Mouse (Mus musculus): ENCODE measurements around the gene Actl6a. TPM values are rescaled to one million over a fixed set of nuclear protein-coding genes. Genes with fewer than 3 reads are reported as not detected.

The Actl6a gene
- polyA plus RNA-seq, 1 experiment from 2014 or later: 285 TPM

DNA sequence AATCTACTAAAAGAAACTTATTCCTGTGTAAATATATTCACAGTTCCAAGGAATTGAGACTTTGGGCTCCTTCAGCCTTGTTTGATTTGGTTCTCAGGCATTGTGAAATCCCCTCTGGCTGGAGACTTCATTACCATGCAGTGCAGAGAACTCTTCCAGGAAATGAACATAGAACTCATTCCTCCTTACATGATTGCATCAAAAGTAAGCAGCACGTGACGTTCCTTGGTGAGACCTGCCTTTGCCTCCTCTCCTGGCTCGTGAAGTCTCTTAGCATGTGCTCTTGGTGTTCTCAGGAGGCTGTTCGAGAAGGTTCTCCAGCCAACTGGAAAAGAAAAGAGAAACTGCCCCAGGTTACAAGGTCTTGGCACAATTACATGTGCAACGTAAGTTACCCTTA lies 12.2 kb downstream of the Actl6a start:
- 96% methylated on average over 5 of the region's 5 CpGs for WGBS
- DNase-seq (ENCODE audit: low spot score): no peak
- H3K36me3 ChIP-seq (replicated peaks; ENCODE audit: control insufficient read depth, insufficient read depth, low read depth, low read length): peaks cover 13% of the 10 kb centered on the region

DNA sequence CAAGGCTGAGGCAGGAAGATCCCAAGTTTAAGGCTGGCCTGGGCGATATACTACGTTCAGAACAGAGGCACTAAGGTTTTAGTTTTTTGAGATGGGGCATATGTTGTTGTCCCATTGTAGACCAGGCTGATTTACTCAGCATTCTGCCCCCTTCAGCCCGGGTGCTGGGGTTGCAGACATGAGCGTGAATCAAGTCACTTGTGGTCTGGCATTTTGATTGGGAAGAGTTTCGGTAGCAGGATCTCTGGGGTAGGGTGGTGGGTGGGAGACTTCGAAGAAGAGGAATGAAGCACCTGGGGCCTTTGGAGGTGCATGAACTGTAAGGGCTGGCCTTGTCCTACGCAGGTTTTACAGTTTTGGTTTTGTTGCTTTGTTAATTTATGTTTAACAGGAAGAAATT lies 18.1 kb downstream of the Actl6a start:
- DNase-seq (ENCODE audit: low spot score) (no peak), ATAC-seq (replicated peaks; ENCODE audit: insufficient number of reproducible peaks, low FRiP score, low TSS enrichment, low read depth) (no peak)
- Histone ChIP-seq H3K27ac (replicated peaks; ENCODE audit: low read depth, low read length) (no peak overlapping the region), H3K9ac (replicated peaks; ENCODE audit: low read length) (no peak overlapping the region), H3K36me3 (replicated peaks; ENCODE audit: control insufficient read depth, insufficient read depth, low read depth, low read length) (peaks cover 26% of the 10 kb centered on the region), H3K27me3 (ENCODE audit: control insufficient read depth, insufficient read depth, low read length) (no peaks in the 10 kb centered on the region), H3K9me3 (replicated peaks; ENCODE audit: control insufficient read depth, low read length) (no peaks in the 10 kb centered on the region), H3K4me3 (ENCODE audit: low read depth, low read length) (no peak overlapping the region), H3K4me2 (ENCODE audit: low read depth, low read length) (no peak overlapping the region), H3K4me1 (ENCODE audit: control insufficient read depth, insufficient read depth, low read length) (no peaks in the 10 kb centered on the region)
- WGBS: 95% methylated on average over 7 of the region's 7 CpGs

More for the DNA sequence above, 12.2 kb downstream of the Actl6a start:
- no peak overlapping the region for H3K4me3 ChIP-seq (ENCODE audit: low read depth, low read length)
- H3K4me2 ChIP-seq (ENCODE audit: low read depth, low read length): no peak overlapping the region
- no peak overlapping the region for H3K9ac ChIP-seq (replicated peaks; ENCODE audit: low read length)
- no peak for ATAC-seq (replicated peaks; ENCODE audit: insufficient number of reproducible peaks, low FRiP score, low TSS enrichment, low read depth)
- no peak overlapping the region for H3K27ac ChIP-seq (replicated peaks; ENCODE audit: low read depth, low read length)
- no peaks in the 10 kb centered on the region for H3K4me1 ChIP-seq (ENCODE audit: control insufficient read depth, insufficient read depth, low read length)
- H3K9me3 ChIP-seq (replicated peaks; ENCODE audit: control insufficient read depth, low read length): no peaks in the 10 kb centered on the region
- no peaks in the 10 kb centered on the region for H3K27me3 ChIP-seq (ENCODE audit: control insufficient read depth, insufficient read depth, low read length)

DNA sequence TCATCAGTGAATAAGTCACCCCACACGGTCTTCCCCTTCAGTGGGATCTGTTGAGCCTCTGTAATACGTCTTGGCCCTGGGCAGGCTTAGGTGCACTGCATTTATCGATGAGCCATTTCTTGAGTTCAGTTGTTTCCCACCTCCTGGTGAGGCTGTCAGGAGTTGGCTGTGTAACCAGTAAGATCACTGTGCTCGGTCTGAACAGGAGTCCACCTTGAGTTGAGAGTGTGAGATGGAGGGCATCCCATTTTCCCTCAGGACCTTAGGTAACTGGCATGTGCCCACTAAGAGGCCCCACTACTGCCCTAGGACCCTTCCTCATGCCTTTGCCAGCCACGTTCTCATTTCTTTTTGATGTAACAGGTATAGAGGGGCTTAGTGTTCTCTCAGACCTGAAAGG lies 19.9 kb downstream of the Actl6a start:
- 87% methylated on average over 5 of the region's 5 CpGs for WGBS
- Histone ChIP-seq H3K27me3 (ENCODE audit: control insufficient read depth, insufficient read depth, low read length) (no peaks in the 10 kb centered on the region), H3K36me3 (replicated peaks; ENCODE audit: control insufficient read depth, insufficient read depth, low read depth, low read length) (peaks cover 20% of the 10 kb centered on the region), H3K4me1 (ENCODE audit: control insufficient read depth, insufficient read depth, low read length) (no peaks in the 10 kb centered on the region), H3K27ac (replicated peaks; ENCODE audit: low read depth, low read length) (no peak overlapping the region), H3K9ac (replicated peaks; ENCODE audit: low read length) (no peak overlapping the region), H3K9me3 (replicated peaks; ENCODE audit: control insufficient read depth, low read length) (no peaks in the 10 kb centered on the region), H3K4me2 (ENCODE audit: low read depth, low read length) (no peak overlapping the region), H3K4me3 (ENCODE audit: low read depth, low read length) (no peak overlapping the region)
- DNase-seq (ENCODE audit: low spot score) (no peak), ATAC-seq (replicated peaks; ENCODE audit: insufficient number of reproducible peaks, low FRiP score, low TSS enrichment, low read depth) (no peak)

DNA sequence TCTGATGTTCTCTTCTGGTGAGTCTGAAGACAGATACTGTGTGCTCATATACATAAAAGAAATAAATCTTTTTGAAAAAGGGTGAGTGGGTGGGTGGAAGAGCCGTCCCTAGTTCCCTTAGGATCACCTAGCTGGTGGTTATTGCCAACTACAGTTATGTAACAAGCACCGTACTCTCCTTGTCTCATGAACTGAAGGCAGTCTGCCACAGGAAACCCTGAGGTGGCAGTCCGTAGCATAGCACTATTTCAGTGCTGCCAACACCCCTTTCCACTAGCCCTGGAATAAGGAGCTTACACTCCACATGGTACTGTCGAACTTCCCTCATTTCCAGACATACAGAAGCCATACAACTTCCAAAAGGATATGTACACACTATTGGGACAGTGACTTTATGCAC lies 21.8 kb downstream of the Actl6a start:
- no peak for ATAC-seq (replicated peaks; ENCODE audit: insufficient number of reproducible peaks, low FRiP score, low TSS enrichment, low read depth)
- no peaks in the 10 kb centered on the region for H3K4me1 ChIP-seq (ENCODE audit: control insufficient read depth, insufficient read depth, low read length)
- WGBS: 88% methylated on average over 4 of the region's 4 CpGs
- H3K27ac ChIP-seq (replicated peaks; ENCODE audit: low read depth, low read length): no peak overlapping the region
- no peak overlapping the region for H3K9ac ChIP-seq (replicated peaks; ENCODE audit: low read length)
- H3K9me3 ChIP-seq (replicated peaks; ENCODE audit: control insufficient read depth, low read length): no peaks in the 10 kb centered on the region
- H3K36me3 ChIP-seq (replicated peaks; ENCODE audit: control insufficient read depth, insufficient read depth, low read depth, low read length): peaks cover 20% of the 10 kb centered on the region
- H3K27me3 ChIP-seq (ENCODE audit: control insufficient read depth, insufficient read depth, low read length): no peaks in the 10 kb centered on the region
- DNase-seq (ENCODE audit: low spot score): no peak
- H3K4me3 ChIP-seq (ENCODE audit: low read depth, low read length): no peak overlapping the region
- H3K4me2 ChIP-seq (ENCODE audit: low read depth, low read length): no peak overlapping the region

DNA sequence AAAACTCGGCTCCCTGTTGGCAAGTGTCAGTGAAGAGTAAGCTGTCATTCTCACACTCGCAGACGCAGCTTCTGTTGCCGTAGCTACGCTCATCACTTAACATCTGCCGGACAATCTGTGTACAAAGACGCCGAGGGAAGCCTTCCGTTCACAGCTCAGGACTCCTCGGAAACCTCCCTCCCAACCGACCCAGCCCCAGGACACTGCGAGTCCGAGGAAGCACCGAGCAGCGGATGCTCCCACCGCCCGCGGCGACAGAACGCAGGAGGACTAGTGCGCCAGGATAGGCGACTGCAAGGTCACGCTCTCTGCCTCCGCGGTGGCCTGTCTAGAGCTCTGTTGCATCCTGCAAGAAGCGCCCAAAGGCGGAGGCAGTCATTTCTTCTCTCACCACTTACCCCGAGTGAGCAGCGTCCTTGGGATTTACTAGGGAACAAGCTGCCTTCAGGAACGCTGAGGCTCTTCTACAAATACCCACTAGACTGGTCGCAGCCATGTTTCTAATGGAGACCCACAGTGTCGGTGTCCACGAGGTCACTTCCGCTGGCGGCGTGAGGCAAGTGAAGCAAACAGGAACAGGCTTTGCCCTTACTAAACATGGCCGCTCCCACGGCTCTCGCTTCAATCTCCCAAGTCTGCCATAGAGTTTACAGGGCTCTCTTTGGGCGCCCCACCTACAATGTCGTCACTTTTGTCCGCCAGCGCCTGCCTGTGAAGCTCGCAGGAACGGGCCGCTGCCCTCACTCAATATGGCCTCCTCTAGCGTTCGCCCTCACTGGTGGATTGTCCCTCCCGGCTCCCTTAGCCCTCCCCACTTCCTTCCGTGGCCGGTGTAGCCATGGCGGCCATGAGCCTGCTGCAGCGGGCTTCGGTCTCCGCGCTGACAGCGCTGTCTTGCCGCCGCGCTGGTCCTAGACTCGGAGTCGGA lies 30.4 kb downstream of the Actl6a start, which contains the start of gene Ndufb5:
Ndufb5 (plus strand) TSS at position 747 of the 928 bp plus-strand sequence.
- Histone ChIP-seq H3K36me3 (replicated peaks; ENCODE audit: control insufficient read depth, insufficient read depth, low read depth, low read length) (no peaks in the 10 kb centered on the region; the same call in 1 of the 2 replicates), H3K9me3 (replicated peaks; ENCODE audit: control insufficient read depth, low read length) (no peaks in the 10 kb centered on the region), H3K27ac (replicated peaks; ENCODE audit: low read depth, low read length) (peak within 1 kb of the TSS; percentile 59), H3K9ac (replicated peaks; ENCODE audit: low read length) (peak within 1 kb of the TSS; percentile 80), H3K27me3 (ENCODE audit: control insufficient read depth, insufficient read depth, low read length) (no peaks in the 10 kb centered on the region), H3K4me3 (ENCODE audit: low read depth, low read length) (peak within 1 kb of the TSS; percentile 92), H3K4me2 (ENCODE audit: low read depth, low read length) (peak within 1 kb of the TSS; percentile 86), H3K4me1 (ENCODE audit: control insufficient read depth, insufficient read depth, low read length) (no peaks in the 10 kb centered on the region)
- WGBS: under 1% methylated on average over 62 of the region's 62 CpGs
- ATAC-seq (replicated peaks; ENCODE audit: insufficient number of reproducible peaks, low FRiP score, low TSS enrichment, low read depth) (peak; percentile 99), DNase-seq (ENCODE audit: low spot score) (peak; percentile 98)

DNA sequence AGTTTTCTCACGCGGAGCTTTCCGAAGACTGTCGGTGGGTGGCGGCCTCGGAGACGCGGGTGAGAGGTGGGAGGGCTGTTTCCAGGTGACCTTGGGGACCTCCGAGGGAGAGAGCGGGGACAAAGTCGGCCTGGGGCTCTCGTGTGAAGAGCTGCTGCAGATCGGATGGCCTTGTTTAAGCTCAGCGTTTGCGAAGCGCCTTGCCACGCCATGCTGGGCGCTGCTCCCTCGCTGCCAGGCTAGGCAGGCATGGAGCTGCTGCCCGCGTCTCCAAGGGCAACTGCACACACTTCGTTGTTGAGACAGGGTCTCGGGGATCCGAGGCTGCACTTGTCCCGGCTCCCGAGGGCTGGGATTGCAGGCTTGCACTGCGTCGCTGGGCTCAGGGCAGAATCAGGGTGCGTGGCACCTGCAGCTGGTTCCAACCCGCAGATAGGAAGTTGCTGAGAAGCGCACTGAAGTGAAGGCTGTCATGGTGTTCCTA lies 31.1 kb downstream of the Actl6a start, which contains the start of gene Mrpl47:
Mrpl47 (minus strand) TSS at position 434 of the 484 bp plus-strand sequence.
- under 1% methylated on average over 31 of the region's 31 CpGs for WGBS
- no peaks in the 10 kb centered on the region for H3K27me3 ChIP-seq (ENCODE audit: control insufficient read depth, insufficient read depth, low read length)
- no peaks in the 10 kb centered on the region; the same call in 1 of the 2 replicates for H3K36me3 ChIP-seq (replicated peaks; ENCODE audit: control insufficient read depth, insufficient read depth, low read depth, low read length)

DNA sequence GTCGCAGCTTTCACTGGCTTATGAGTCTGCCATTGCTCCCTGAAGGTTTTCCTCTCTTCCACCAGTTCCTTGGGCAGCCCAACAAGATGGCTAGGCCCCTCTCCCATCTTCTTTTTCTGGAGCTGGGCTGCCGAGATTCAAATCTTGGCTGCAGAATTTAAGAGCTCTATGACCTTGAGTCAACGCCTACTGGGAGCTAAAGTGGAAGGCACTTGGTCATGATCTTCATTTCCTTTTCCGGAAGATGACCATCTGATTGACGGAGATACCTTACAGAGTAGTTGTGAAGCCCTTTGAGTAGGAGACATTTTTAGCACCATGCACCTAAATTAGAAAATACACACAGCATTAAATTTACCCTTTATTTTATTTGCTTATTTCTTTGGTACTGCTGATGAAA lies 32.5 kb downstream of the Actl6a start:
- no peak for DNase-seq (ENCODE audit: low spot score)
- no peaks in the 10 kb centered on the region for H3K36me3 ChIP-seq (replicated peaks; ENCODE audit: control insufficient read depth, insufficient read depth, low read depth, low read length)
- H3K27me3 ChIP-seq (ENCODE audit: control insufficient read depth, insufficient read depth, low read length): no peaks in the 10 kb centered on the region
- WGBS: 95% methylated on average over 5 of the region's 5 CpGs
- H3K4me1 ChIP-seq (ENCODE audit: control insufficient read depth, insufficient read depth, low read length): no peaks in the 10 kb centered on the region
- no peaks in the 10 kb centered on the region for H3K9me3 ChIP-seq (replicated peaks; ENCODE audit: control insufficient read depth, low read length)
- H3K4me3 ChIP-seq (ENCODE audit: low read depth, low read length): no peak overlapping the region
- H3K27ac ChIP-seq (replicated peaks; ENCODE audit: low read depth, low read length): no peak overlapping the region
- no peak overlapping the region for H3K4me2 ChIP-seq (ENCODE audit: low read depth, low read length)
- no peak overlapping the region for H3K9ac ChIP-seq (replicated peaks; ENCODE audit: low read length)
- ATAC-seq (replicated peaks; ENCODE audit: insufficient number of reproducible peaks, low FRiP score, low TSS enrichment, low read depth): no peak

More for the DNA sequence above, 31.1 kb downstream of the Actl6a start, which contains the start of gene Mrpl47:
- Histone ChIP-seq H3K4me3 (ENCODE audit: low read depth, low read length) (peak within 1 kb of the TSS; percentile 92), H3K4me1 (ENCODE audit: control insufficient read depth, insufficient read depth, low read length) (no peaks in the 10 kb centered on the region), H3K4me2 (ENCODE audit: low read depth, low read length) (peak within 1 kb of the TSS; percentile 86), H3K9me3 (replicated peaks; ENCODE audit: control insufficient read depth, low read length) (no peaks in the 10 kb centered on the region), H3K27ac (replicated peaks; ENCODE audit: low read depth, low read length) (peak within 1 kb of the TSS; percentile 59), H3K9ac (replicated peaks; ENCODE audit: low read length) (peak within 1 kb of the TSS; percentile 80)
- DNase-seq (ENCODE audit: low spot score) (no peak), ATAC-seq (replicated peaks; ENCODE audit: insufficient number of reproducible peaks, low FRiP score, low TSS enrichment, low read depth) (peak; percentile 66)

DNA sequence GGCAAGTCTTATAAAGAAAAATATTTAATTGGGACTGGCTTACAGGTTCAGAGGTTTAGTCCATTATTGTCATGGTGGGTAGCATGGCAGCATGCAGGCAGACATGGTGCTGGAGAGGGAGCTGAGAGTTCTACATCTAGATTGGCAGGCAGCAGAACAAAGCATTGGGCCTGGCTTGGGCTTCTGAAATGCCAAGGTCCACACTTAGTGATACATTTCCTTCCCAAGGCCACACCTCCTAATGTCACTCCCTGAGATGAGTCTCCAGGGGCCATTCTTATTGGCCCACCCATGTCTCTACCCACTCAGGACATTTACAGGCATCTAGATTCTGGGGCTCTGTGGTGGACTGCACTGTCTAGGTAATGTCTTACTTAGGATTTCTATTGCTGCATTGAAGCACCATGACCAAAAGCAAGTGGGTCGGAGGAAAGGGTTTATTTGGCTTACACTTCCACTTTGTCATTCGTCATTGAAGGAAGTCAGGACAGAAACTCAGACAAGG lies 36.2 kb downstream of the Actl6a start:
- H3K27ac ChIP-seq (replicated peaks; ENCODE audit: low read depth, low read length): no peak overlapping the region
- DNase-seq (ENCODE audit: low spot score) (no peak), ATAC-seq (replicated peaks; ENCODE audit: insufficient number of reproducible peaks, low FRiP score, low TSS enrichment, low read depth) (no peak)
- H3K36me3 ChIP-seq (replicated peaks; ENCODE audit: control insufficient read depth, insufficient read depth, low read depth, low read length): no peaks in the 10 kb centered on the region; the same call in 1 of the 2 replicates
- H3K4me1 ChIP-seq (ENCODE audit: control insufficient read depth, insufficient read depth, low read length): no peaks in the 10 kb centered on the region
- H3K4me2 ChIP-seq (ENCODE audit: low read depth, low read length): no peak overlapping the region
- H3K9ac ChIP-seq (replicated peaks; ENCODE audit: low read length): no peak overlapping the region
- H3K4me3 ChIP-seq (ENCODE audit: low read depth, low read length): no peak overlapping the region
- H3K9me3 ChIP-seq (replicated peaks; ENCODE audit: control insufficient read depth, low read length): no peaks in the 10 kb centered on the region
- H3K27me3 ChIP-seq (ENCODE audit: control insufficient read depth, insufficient read depth, low read length): no peaks in the 10 kb centered on the region
- WGBS: 76% methylated on average over 2 of the region's 2 CpGs

All from embryonic facial prominence, embryonic 11.5 days (tissue).